Mouse (Mus musculus): ENCODE results near the gene Hacl1. TPM values are rescaled to one million over a fixed set of nuclear protein-coding genes. Genes with fewer than 3 reads are reported as not detected.
A peak's percentile ranks its signal among the peaks of the same experiment; 100 is the strongest.

Hacl1 gene
- 7.8 and 8.8 TPM in 2 replicates for polyA plus RNA-seq (2016; fragmentation: Nextera tagmentation; extraction: Ambion mirVana)

GRCm38 (mm10) chr14:31640890-31641505, at the start of gene Hacl1, which contains the start of gene Btd:
TSS of gene Hacl1 (minus strand) at chr14:31641286.
TSS of gene Btd (plus strand) at chr14:31641028.
- Histone ChIP-seq H3K9me3 (no peaks in the 10 kb centered on the region), H3K27me3 (ENCODE audit: insufficient read depth, poor library complexity, severe bottlenecking) (no peaks in the 10 kb centered on the region), H3K36me3 (no peaks in the 10 kb centered on the region), H3K27ac (peak within 1 kb of the TSS; percentile 94), H3K4me1 (peaks cover 18% of the 10 kb centered on the region), H3K4me3 (peak within 1 kb of the TSS; percentile 73)
- WGBS = 0% methylated on average over 30 of the region's 30 CpGs
- peak; percentile 97 for DNase-seq (ENCODE audit: low spot score)

DNA sequence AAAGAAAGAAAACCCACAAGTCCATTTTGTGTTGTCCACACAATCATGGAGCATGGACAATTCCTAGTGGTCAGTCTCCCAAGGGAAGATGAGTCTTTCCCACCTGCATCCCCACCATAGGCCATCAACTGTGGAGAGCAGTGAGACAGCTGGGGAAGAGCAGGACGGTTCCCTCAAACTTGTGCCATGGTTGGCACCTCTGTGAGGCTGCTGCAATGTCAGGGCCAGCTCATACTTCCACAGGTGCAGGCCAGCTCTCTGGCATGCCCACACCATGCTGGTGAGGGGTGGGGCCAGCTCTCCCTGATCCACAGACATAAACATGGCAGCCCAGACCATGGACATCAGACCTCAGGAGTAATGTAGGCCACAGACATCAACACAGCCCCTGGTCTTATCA, 45.1 kb upstream of the Hacl1 start:
- WGBS = 88% methylated on average over 1 of the region's 1 CpGs
- DNase-seq (ENCODE audit: low spot score) = no peak
- no peaks in the 10 kb centered on the region for H3K9me3 ChIP-seq
- H3K36me3 ChIP-seq = no peaks in the 10 kb centered on the region
- peaks cover 10% of the 10 kb centered on the region; the same call in 1 of the 2 replicates for H3K4me1 ChIP-seq
- H3K27ac ChIP-seq = no peak overlapping the region
- no peak overlapping the region for H3K4me3 ChIP-seq
- H3K27me3 ChIP-seq (ENCODE audit: insufficient read depth, poor library complexity, severe bottlenecking) = no peaks in the 10 kb centered on the region

DNA sequence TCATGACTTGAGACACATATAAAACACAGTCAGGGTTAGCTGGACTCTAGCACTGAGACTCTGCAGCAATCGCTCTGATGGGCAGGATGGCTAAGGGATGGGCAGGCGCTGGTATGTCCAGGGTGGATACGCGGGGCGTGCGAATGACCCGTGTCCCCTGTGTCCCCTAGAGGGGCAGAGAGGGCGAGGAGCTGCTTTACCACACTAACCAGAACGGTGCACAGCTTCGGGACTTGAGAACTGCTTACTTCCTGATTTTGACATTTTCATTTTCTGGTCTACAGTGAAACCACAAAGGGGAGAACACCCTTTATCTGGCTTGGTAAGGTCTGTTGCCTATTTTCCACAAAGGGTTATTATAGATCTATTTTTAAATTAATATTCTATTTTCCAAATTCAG, 44.6 kb upstream of the Hacl1 start:
- Histone ChIP-seq H3K36me3 (no peaks in the 10 kb centered on the region), H3K9me3 (no peaks in the 10 kb centered on the region), H3K4me1 (peaks cover 10% of the 10 kb centered on the region; the same call in 1 of the 2 replicates), H3K4me3 (no peak overlapping the region), H3K27me3 (ENCODE audit: insufficient read depth, poor library complexity, severe bottlenecking) (no peaks in the 10 kb centered on the region), H3K27ac (no peak overlapping the region)
- WGBS = 81% methylated on average over 10 of the region's 10 CpGs
- DNase-seq (ENCODE audit: low spot score) = no peak

DNA sequence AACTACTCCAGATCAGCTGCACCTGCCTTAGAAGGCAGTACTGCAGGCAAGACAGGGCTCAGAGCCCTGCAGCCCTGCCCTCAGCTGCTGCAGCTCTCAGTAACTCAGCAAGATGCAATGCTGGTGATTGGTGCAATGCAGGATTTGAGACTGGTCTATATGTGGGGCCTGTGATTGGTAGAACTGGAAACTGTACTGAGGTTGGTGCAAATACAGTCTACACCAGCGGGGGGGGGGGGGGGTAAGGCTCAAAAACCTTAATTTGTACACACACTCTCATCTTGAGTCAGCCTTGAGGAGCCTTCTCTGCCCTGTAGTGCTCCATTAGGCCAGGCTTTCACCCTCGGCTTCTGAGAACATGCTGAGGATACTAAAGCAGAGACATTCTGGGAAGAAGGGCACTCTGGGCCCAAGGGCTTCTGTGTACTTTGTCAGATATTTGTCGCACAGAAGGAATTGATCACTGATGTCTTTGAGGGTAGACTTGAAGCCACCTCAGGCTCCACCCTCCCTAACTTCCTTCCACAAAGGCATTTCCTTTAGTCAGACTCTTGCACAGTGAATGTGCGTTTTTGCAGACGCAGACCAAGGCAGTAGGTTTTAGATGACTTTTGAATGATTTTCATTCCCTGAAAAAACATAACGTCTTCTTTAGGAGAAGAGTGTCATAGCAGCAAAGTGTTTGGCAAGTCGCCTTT, 43.4 kb upstream of the Hacl1 start:
- H3K27ac ChIP-seq = no peak overlapping the region; the same call in 1 of the 2 replicates

GRCm38 (mm10) chr14:31683610-31684009, 42.5 kb upstream of the Hacl1 start:
- Histone ChIP-seq H3K4me3 (no peak overlapping the region), H3K9me3 (no peaks in the 10 kb centered on the region), H3K27ac (no peak overlapping the region), H3K4me1 (0 out of 2 replicates have a peak, but pooled peaks cover 4% of the 10 kb centered on the region), H3K36me3 (no peaks in the 10 kb centered on the region), H3K27me3 (ENCODE audit: insufficient read depth, poor library complexity, severe bottlenecking) (no peaks in the 10 kb centered on the region)
- 93% methylated on average over 2 of the region's 2 CpGs for WGBS
- DNase-seq (ENCODE audit: low spot score) = no peak

More for the DNA sequence above, 43.4 kb upstream of the Hacl1 start:
- H3K4me1 ChIP-seq = peaks cover 10% of the 10 kb centered on the region; the same call in 1 of the 2 replicates
- H3K36me3 ChIP-seq = no peaks in the 10 kb centered on the region
- no peak overlapping the region for H3K4me3 ChIP-seq
- H3K27me3 ChIP-seq (ENCODE audit: insufficient read depth, poor library complexity, severe bottlenecking) = no peaks in the 10 kb centered on the region
- DNase-seq (ENCODE audit: low spot score) = no peak
- 62% methylated on average over 7 of the region's 7 CpGs for WGBS
- H3K9me3 ChIP-seq = no peaks in the 10 kb centered on the region

DNA sequence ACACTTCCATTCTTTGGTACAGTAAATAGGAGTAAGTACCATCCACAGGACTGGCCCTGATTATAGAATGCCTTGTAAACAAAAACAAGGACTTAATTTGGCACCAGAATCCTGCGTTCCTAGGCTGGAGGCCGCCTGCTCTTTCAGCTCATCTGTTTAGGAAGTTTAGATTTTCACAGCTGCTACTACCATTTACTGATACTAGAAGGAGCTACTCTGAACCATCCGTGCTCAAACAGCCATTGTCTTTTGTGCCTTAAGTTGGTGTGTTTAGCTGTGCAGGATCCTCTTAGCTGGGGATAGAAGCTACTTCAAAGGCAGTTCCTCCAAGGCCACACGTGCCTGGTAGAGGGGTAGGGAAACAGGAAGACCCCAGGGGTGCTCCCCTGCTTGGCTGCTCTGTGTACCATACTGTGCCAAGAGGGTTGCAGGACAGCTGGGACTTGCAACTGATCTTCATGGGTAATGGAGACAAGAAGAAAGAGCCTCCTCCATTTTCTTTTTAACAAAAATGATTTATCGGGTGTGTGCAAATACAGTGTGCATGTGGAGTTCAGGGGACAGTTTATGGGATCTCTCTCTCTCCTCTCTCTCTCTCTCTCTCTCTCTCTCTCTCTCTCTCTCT, 41.0 kb upstream of the Hacl1 start:
- Histone ChIP-seq H3K36me3 (no peaks in the 10 kb centered on the region), H3K4me3 (no peak overlapping the region), H3K27ac (no peak overlapping the region), H3K4me1 (0 out of 2 replicates have a peak, but pooled peaks cover 4% of the 10 kb centered on the region), H3K27me3 (ENCODE audit: insufficient read depth, poor library complexity, severe bottlenecking) (no peaks in the 10 kb centered on the region), H3K9me3 (no peaks in the 10 kb centered on the region)
- WGBS = 57% methylated on average over 5 of the region's 5 CpGs
- DNase-seq (ENCODE audit: low spot score) = no peak

DNA sequence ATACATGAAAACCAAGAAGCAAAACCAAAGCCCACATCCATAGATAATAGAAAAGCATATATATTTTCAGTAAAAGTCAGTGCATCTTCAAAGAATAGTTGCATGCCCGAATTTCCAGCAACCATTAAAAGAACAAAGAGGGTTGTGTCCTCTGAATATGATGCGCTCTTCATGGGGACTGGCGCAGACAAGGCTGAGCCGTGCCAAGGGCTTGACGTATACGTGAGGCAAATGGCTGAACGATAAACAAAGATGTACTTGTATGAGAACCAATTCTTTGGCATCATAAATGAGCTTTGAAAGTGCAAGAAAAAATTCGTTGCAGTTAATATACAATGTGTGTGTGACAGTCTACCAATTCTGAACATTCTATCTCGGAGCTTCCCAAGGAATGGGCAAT, 40.2 kb upstream of the Hacl1 start:
- H3K27me3 ChIP-seq (ENCODE audit: insufficient read depth, poor library complexity, severe bottlenecking) = no peaks in the 10 kb centered on the region
- H3K27ac ChIP-seq = no peak overlapping the region
- no peak for DNase-seq (ENCODE audit: low spot score)
- 0 out of 2 replicates have a peak, but pooled peaks cover 4% of the 10 kb centered on the region for H3K4me1 ChIP-seq
- WGBS = 86% methylated on average over 9 of the region's 9 CpGs
- no peak overlapping the region for H3K4me3 ChIP-seq
- H3K9me3 ChIP-seq = no peaks in the 10 kb centered on the region
- no peaks in the 10 kb centered on the region for H3K36me3 ChIP-seq

DNA sequence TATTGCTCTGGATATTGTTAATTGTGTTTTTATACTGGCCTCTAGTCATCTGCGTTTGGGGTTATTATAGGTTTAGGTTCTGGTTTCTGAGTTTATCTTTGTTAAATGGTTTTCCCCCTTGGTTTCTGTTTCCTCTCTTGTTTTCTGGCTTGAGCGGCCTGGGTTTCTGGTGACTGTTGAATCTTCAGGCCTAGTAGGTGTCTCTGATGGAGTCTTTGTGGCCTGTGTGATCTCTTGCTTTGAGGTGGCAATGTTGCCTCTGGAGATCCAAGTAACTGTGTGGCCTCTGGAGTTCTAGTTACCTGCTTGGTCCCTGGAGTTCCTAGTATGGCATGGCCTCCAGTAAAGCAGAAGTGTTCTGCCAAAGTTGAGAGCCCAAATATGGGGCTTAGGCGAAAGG, 39.6 kb upstream of the Hacl1 start:
- Histone ChIP-seq H3K4me3 (no peak overlapping the region), H3K27ac (no peak overlapping the region), H3K4me1 (0 out of 2 replicates have a peak, but pooled peaks cover 4% of the 10 kb centered on the region), H3K9me3 (no peaks in the 10 kb centered on the region), H3K27me3 (ENCODE audit: insufficient read depth, poor library complexity, severe bottlenecking) (no peaks in the 10 kb centered on the region), H3K36me3 (no peaks in the 10 kb centered on the region)
- WGBS = 84% methylated on average over 3 of the region's 3 CpGs
- DNase-seq (ENCODE audit: low spot score) = no peak

DNA sequence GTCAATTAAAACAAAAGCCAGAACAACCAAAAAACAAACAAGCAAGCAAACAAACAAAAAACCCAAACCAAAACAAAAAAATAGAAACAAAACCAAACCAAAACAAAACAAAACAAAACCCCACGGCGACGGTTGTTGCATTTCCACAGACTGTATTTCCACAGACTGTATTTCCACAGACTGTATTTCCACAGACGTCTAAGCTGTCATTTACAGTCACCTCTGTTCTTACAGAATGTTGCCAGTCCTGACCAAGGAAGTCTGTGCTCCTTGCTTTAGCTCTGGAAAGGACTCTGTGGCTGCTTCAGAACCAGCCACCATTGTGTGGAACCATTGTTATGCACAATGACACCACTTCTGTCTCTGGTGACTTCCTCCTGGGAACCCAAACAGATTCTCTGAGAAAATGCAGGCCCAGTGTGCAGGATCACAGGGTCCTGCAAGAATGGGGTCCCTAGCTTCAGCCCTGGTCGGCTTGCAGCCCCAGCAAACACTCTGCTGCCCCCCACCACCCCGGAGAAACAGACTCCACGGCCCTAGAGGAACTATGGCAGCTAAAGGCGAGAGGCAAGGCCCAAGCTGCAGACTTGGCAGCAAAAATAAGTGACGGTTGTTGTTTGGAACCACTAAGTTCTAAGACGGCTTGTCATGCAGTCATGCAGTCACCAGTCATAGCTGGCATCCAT, 30.7 kb upstream of the Hacl1 start:
- WGBS = 72% methylated on average over 10 of the region's 10 CpGs
- Histone ChIP-seq H3K27me3 (ENCODE audit: insufficient read depth, poor library complexity, severe bottlenecking) (no peaks in the 10 kb centered on the region), H3K4me1 (peaks cover 8% of the 10 kb centered on the region), H3K27ac (peak overlapping the region; percentile 52; the same call in 1 of the 2 replicates), H3K4me3 (no peak overlapping the region), H3K9me3 (no peaks in the 10 kb centered on the region), H3K36me3 (peaks cover 11% of the 10 kb centered on the region)
- DNase-seq (ENCODE audit: low spot score) = no peak

GRCm38 (mm10) chr14:31669642-31670490, 28.8 kb upstream of the Hacl1 start:
- Histone ChIP-seq H3K4me3 (no peak overlapping the region), H3K36me3 (peaks cover 13% of the 10 kb centered on the region), H3K27ac (peak overlapping the region; percentile 36; the same call in 1 of the 2 replicates), H3K27me3 (ENCODE audit: insufficient read depth, poor library complexity, severe bottlenecking) (no peaks in the 10 kb centered on the region), H3K4me1 (peaks cover 16% of the 10 kb centered on the region), H3K9me3 (no peaks in the 10 kb centered on the region)
- peak; percentile 53 for DNase-seq (ENCODE audit: low spot score)
- 81% methylated on average over 15 of the region's 15 CpGs for WGBS

DNA sequence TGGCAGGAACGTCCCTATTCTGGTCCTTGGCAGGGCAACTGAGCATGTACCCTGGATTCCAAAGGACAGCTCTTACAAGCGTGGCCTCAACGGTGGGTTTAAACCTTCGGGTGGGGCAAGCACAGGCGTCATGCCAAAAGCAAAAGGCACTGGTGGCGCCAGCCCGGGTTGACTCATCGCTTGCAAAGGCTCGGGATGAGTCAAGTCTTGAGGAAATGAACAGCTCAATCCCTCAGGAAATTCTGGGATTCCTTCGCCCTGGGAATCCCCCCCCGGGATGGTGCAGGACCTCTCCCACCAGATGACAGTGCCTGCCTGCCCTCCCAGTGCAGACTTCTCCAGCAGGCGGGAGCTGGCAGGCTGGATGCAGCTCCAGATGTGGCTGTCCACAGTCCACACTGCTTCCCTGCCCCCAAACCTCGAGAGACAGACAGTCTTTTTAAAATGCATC, 28.1 kb upstream of the Hacl1 start:
- no peaks in the 10 kb centered on the region for H3K27me3 ChIP-seq (ENCODE audit: insufficient read depth, poor library complexity, severe bottlenecking)
- no peaks in the 10 kb centered on the region for H3K9me3 ChIP-seq
- DNase-seq (ENCODE audit: low spot score) = no peak
- peak overlapping the region; percentile 32; the same call in 1 of the 2 replicates for H3K27ac ChIP-seq
- no peak overlapping the region for H3K4me3 ChIP-seq
- H3K36me3 ChIP-seq = peaks cover 13% of the 10 kb centered on the region
- H3K4me1 ChIP-seq = peaks cover 18% of the 10 kb centered on the region
- 64% methylated on average over 13 of the region's 13 CpGs for WGBS

DNA sequence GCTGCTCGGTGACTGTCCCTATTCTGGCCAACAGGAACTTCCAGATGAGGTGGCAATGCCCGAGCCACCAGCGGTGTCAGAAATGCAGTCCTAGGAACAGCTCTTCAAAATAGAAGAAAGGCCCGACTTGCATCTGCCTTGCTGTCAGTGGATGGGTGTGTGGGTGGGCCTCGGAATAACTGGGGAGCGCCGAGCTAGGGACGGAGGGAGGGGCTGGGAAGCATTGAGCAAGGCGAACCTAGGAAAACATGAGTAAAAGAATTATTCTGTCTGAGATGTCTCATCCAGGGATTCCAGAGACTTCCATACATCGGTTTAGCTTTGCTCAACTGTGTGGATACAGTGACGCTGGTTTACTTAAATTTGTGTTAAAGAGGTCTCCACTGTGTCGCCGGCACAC, 27.2 kb upstream of the Hacl1 start:
- Histone ChIP-seq H3K36me3 (peaks cover 13% of the 10 kb centered on the region), H3K4me1 (peaks cover 25% of the 10 kb centered on the region), H3K27me3 (ENCODE audit: insufficient read depth, poor library complexity, severe bottlenecking) (no peaks in the 10 kb centered on the region), H3K9me3 (no peaks in the 10 kb centered on the region), H3K27ac (0 out of 2 replicates have a peak overlapping the region, but pooled peaks have one; percentile 32), H3K4me3 (no peak overlapping the region)
- no peak for DNase-seq (ENCODE audit: low spot score)
- WGBS = 83% methylated on average over 13 of the region's 13 CpGs
